Mouse (Mus musculus) CH12.LX (cell line): ENCODE measurements around the gene Fancc. TPM values are rescaled to one million over a fixed set of nuclear protein-coding genes. Genes with fewer than 3 reads are reported as not detected.

ENCODE experiments used
- DNase-seq: peaks from one replicate; pipeline ENCODE4 v3.0.0-alpha.2; 2013; ENCODE audit errors: extremely low read depth
- H3K27ac ChIP-seq: 2 replicates; pipeline ENCODE4 v1.5.1; 2012; ENCODE audit warnings: low read depth, mild to moderate bottlenecking, control low read depth, moderate library complexity; ENCODE audit not compliant: insufficient read depth
- H3K27me3 ChIP-seq: replicated peaks from 2 replicates; pipeline ENCODE3; 2012; ENCODE audit warnings: inconsistent platforms
- H3K36me3 ChIP-seq, 2 experiments: replicated peaks in 1 of 2; 2 replicates each; pipeline versions ENCODE3 to v1.6.1; 2012; ENCODE audit warnings: inconsistent platforms in 1 of 2, low read length in 1 of 2, mild to moderate bottlenecking in 1 of 2, mixed read lengths in 1 of 2, moderate library complexity in 1 of 2; ENCODE audit not compliant: control insufficient read depth in 1 of 2, insufficient read depth in 1 of 2
- H3K4me1 ChIP-seq, 2 experiments: 2 replicates each; pipeline ENCODE4 v1.6.1; 2012; ENCODE audit warnings: inconsistent platforms in 1 of 2, moderate library complexity in 1 of 2; ENCODE audit not compliant: insufficient read depth in 2 of 2, control insufficient read depth in 1 of 2
- H3K4me2 ChIP-seq: 2 replicates; pipeline ENCODE4 v1.6.1; 2012; ENCODE audit warnings: low read depth, mild to moderate bottlenecking, control low read depth; ENCODE audit not compliant: poor library complexity, insufficient read depth, severe bottlenecking
- H3K4me3 ChIP-seq, 3 experiments: fragments of 150-350 bp in 1 of 3; sonication (generic) in 1 of 3; replicated peaks in 1 of 3; 2 replicates each; pipeline versions ENCODE3 to v1.5.1; 2011 to 2012; ENCODE audit warnings: low read depth in 2 of 3, low read length in 2 of 3, mild to moderate bottlenecking in 2 of 3, moderate library complexity in 2 of 3, control low read depth in 1 of 3, improper control_type of control experiment in 1 of 3, inconsistent platforms in 1 of 3, mixed read lengths in 1 of 3; ENCODE audit not compliant: poor library complexity in 1 of 3
- H3K79me2 ChIP-seq: replicated peaks from 2 replicates; pipeline ENCODE4 v1.6.1; 2012; ENCODE audit warnings: mild to moderate bottlenecking, moderate library complexity; ENCODE audit not compliant: control insufficient read depth, poor library complexity, insufficient read depth, severe bottlenecking; ENCODE audit errors: extremely low read depth
- H3K9ac ChIP-seq: 2 replicates; pipeline ENCODE4 v1.6.1; 2012; ENCODE audit warnings: low read depth, mild to moderate bottlenecking, control low read depth, moderate library complexity; ENCODE audit not compliant: insufficient read depth
- H3K9me3 ChIP-seq: replicated peaks from 2 replicates; pipeline ENCODE3; 2012; ENCODE audit warnings: low read length, inconsistent platforms, mixed read lengths
- BHLHE40 ChIP-seq: IDR thresholded peaks from 2 replicates; pipeline ENCODE4 v1.6.1; 2011; ENCODE audit warnings: mild to moderate bottlenecking, low read depth, low read length, improper control_type of control experiment
- CHD1 ChIP-seq: IDR thresholded peaks from 2 replicates; pipeline ENCODE4 v1.6.1; 2012; ENCODE audit warnings: low read depth, low read length, improper control_type of control experiment, inconsistent platforms
- CTCF ChIP-seq, 2 experiments: IDR thresholded peaks in 1 of 2; conservative IDR thresholded peaks in 1 of 2; 2 replicates each; pipeline ENCODE4 v1.5.1; 2011 to 2012; ENCODE audit warnings: low read depth in 2 of 2, low read length in 2 of 2, improper control_type of control experiment in 1 of 2, inconsistent platforms in 1 of 2, mild to moderate bottlenecking in 1 of 2, moderate library complexity in 1 of 2
- E2F4 ChIP-seq: IDR thresholded peaks from 2 replicates; pipeline ENCODE4 v1.6.1; 2011; ENCODE audit warnings: low read depth, low read length, improper control_type of control experiment; ENCODE audit not compliant: insufficient replicate concordance
- EP300 ChIP-seq: IDR thresholded peaks from 2 replicates; pipeline ENCODE4 v1.6.1; 2011; ENCODE audit warnings: low read length, improper control_type of control experiment
- GABPA ChIP-seq: IDR thresholded peaks from 2 replicates; pipeline ENCODE4 v1.6.1; 2012; ENCODE audit warnings: low read depth, low read length, improper control_type of control experiment, inconsistent platforms; ENCODE audit not compliant: insufficient replicate concordance
- HCFC1 ChIP-seq: IDR thresholded peaks from 2 replicates; pipeline ENCODE4 v1.6.1; 2012; ENCODE audit warnings: low read depth, mild to moderate bottlenecking, inconsistent platforms, low read length, improper control_type of control experiment
- IRF4 ChIP-seq: IDR thresholded peaks from 2 replicates; pipeline ENCODE4 v1.6.1; 2014; ENCODE audit warnings: low read depth, mild to moderate bottlenecking, inconsistent platforms, low read length, improper control_type of control experiment
- JUN ChIP-seq: IDR thresholded peaks from 2 replicates; pipeline ENCODE4 v1.6.1; 2011; ENCODE audit warnings: low read depth, mild to moderate bottlenecking, low read length, improper control_type of control experiment, moderate library complexity; ENCODE audit not compliant: insufficient read depth
- JUND ChIP-seq: conservative IDR thresholded peaks from 2 replicates; pipeline ENCODE4 v1.6.1; 2011; ENCODE audit warnings: low read depth, low read length, improper control_type of control experiment
- MAX ChIP-seq: IDR thresholded peaks from 2 replicates; pipeline ENCODE4 v1.6.1; 2011; ENCODE audit warnings: low read length, improper control_type of control experiment
- MAZ ChIP-seq: IDR thresholded peaks from 2 replicates; pipeline ENCODE4 v1.6.1; 2012; ENCODE audit warnings: low read depth, mild to moderate bottlenecking, inconsistent platforms, low read length, improper control_type of control experiment, moderate library complexity
- MXI1 ChIP-seq: IDR thresholded peaks from 2 replicates; pipeline ENCODE4 v1.6.1; 2011; ENCODE audit warnings: mild to moderate bottlenecking, low read depth, low read length, improper control_type of control experiment
- NELFE ChIP-seq: IDR thresholded peaks from 2 replicates; pipeline ENCODE4 v1.6.1; 2011; ENCODE audit warnings: low read depth, low read length, improper control_type of control experiment
- POLR2AphosphoS2 ChIP-seq: IDR thresholded peaks from 2 replicates; pipeline ENCODE4 v1.6.1; 2011; ENCODE audit warnings: low read depth, low read length, improper control_type of control experiment
- RAD21 ChIP-seq: IDR thresholded peaks from 2 replicates; pipeline ENCODE4 v1.6.1; 2011; ENCODE audit warnings: low read depth, mild to moderate bottlenecking, low read length, improper control_type of control experiment, moderate library complexity
- SMC3 ChIP-seq: IDR thresholded peaks from 2 replicates; pipeline ENCODE4 v1.6.1; 2011; ENCODE audit warnings: low read depth, low read length, improper control_type of control experiment
- TCF12 ChIP-seq: IDR thresholded peaks from 2 replicates; pipeline ENCODE4 v1.6.1; 2014; ENCODE audit warnings: low read depth, mild to moderate bottlenecking, inconsistent platforms, low read length, improper control_type of control experiment
- USF1 ChIP-seq: IDR thresholded peaks from 2 replicates; pipeline ENCODE4 v1.6.1; 2014; ENCODE audit warnings: low read depth, mild to moderate bottlenecking, inconsistent platforms, low read length, improper control_type of control experiment
- USF2 ChIP-seq: conservative IDR thresholded peaks from 2 replicates; pipeline ENCODE4 v1.6.1; 2011; ENCODE audit warnings: low read depth, low read length, improper control_type of control experiment
- ZC3H11A ChIP-seq: IDR thresholded peaks from 2 replicates; pipeline ENCODE4 v1.6.1; 2012; ENCODE audit warnings: low read depth, mild to moderate bottlenecking, inconsistent platforms, low read length, improper control_type of control experiment
- ZKSCAN1 ChIP-seq: IDR thresholded peaks from 2 replicates; pipeline ENCODE4 v1.6.1; 2012; ENCODE audit warnings: low read depth, inconsistent platforms, low read length, improper control_type of control experiment, borderline replicate concordance
- dilution Hi-C: fragments of 300-500 bp; cut with MboI; formaldehyde crosslinking; loops from 2 replicates; pipeline ENCODE4 v1.14.3; 2020; ENCODE audit warnings: low sequenced_read_pairs; ENCODE audit not compliant: extremely low pct_unique_long_range_greater_than_20kb, extremely low pct_ligation_motif_present
- in situ Hi-C: fragments of 300-500 bp; cut with MboI; formaldehyde crosslinking; loops from 3 replicates; pipeline ENCODE4 v1.14.3; 2019; ENCODE audit warnings: low sequenced_read_pairs, low pct_ligation_motif_present, low pct_unique_long_range_greater_than_20kb, mixed read lengths
- polyA plus RNA-seq: library from polyadenylated mRNA; unstranded; fragments of >175 nt; gene quantifications from 2 replicates; pipeline ENCODE4 v1.2.1, GENCODE M21; 2012; ENCODE audit warnings: low read depth; ENCODE audit not compliant: insufficient read length
- total RNA-seq, 2 experiments: library from RNA; depleted of rRNA; stranded (reverse); fragments of 300-350 nt in 1 of 2; fragments of >200 nt in 1 of 2; gene quantifications; 2 replicates each; pipeline ENCODE4 v1.2.3; 2012 to 2014

The Fancc gene
- total and polyA plus RNA-seq, 3 experiments: 8.2 to 12.4 (median 8.7) TPM

DNA sequence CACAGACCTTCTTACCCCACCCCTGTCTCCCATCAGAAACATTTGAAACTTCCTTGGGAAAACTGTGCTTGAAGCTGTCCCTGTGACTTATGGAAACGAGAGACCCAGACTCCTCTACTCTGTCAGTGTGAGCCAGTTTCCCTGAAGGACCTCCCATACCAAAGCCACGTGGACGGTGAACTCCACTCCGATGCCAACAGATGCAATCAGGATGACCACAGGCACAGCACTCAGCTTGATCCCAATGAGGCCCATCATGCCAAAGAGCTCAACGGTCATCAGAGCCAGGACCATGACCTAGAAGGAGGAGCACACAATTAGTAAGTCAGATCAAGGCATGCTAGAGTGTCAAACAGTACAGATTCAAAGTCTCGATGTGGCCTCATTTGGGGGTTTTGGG is 23.0 kb upstream of the Fancc start:
- H3K9ac ChIP-seq: no peak overlapping the region
- TF ChIP-seq EP300 (no peak), USF2 (no peak), RAD21 (no peak), JUND (no peak)
- no peak for DNase-seq
- H3K36me3 ChIP-seq: peaks cover 85 to 95% of the 10 kb centered on the region in 2 experiments
- in situ Hi-C loops: no loop called here
- H3K4me2 ChIP-seq: no peak overlapping the region
- H3K27me3 ChIP-seq: no peaks in the 10 kb centered on the region
- no peaks in the 10 kb centered on the region for H3K9me3 ChIP-seq
- H3K4me1 ChIP-seq: no peaks in the 10 kb centered on the region
- no peak overlapping the region for H3K27ac ChIP-seq
- H3K4me3 ChIP-seq: no peak overlapping the region
- no peaks in the 10 kb centered on the region for H3K79me2 ChIP-seq
- dilution Hi-C loops: no loop called here

DNA sequence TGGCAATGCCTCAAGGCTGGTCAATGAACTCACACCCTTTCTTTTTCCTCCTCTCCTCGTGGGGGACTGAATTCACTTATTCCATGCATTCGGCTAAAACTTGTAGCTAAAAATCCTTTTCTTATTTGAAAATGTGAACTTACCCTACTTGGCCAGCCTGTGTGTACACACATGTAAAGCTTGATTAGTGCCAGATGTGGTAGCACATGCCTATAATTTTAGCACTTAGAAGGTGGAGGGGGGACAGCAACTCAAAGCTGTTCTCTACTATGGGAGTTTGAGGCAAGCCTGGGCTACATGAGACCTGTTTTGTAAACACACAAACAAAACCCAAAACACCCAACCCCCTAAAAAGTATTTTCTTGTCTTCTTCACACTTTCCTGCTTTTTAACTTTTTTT is 19.5 kb upstream of the Fancc start:
- Histone ChIP-seq H3K79me2 (no peaks in the 10 kb centered on the region), H3K4me3 (no peak overlapping the region), H3K9me3 (no peaks in the 10 kb centered on the region), H3K36me3 (peaks cover 89 to 97% of the 10 kb centered on the region in 2 experiments), H3K27ac (no peak overlapping the region), H3K27me3 (no peaks in the 10 kb centered on the region), H3K4me1 (no peaks in the 10 kb centered on the region), H3K9ac (no peak overlapping the region), H3K4me2 (no peak overlapping the region)
- DNase-seq: no peak
- dilution Hi-C loops (no loop called here), in situ Hi-C loops (no loop called here)
- TF ChIP-seq MAX (no peak), ZC3H11A (no peak), POLR2AphosphoS2 (no peak), MAZ (no peak), EP300 (no peak), JUN (no peak), USF1 (no peak), NELFE (no peak), BHLHE40 (no peak), TCF12 (no peak), CHD1 (no peak), IRF4 (no peak), SMC3 (no peak), CTCF (conservative IDR thresholded peaks at IDR 0.05 in 1 of 2, IDR thresholded peaks at IDR 0.05 in 1 of 2; ENCODE audit: low read depth in 2 of 2, low read length in 2 of 2) (no peak), JUND (no peak), GABPA (no peak), ZKSCAN1 (no peak), HCFC1 (no peak), E2F4 (no peak), MXI1 (no peak)
